9 mouse cellular contexts compared by ENCODE assay signal in the genomic region with DNA sequence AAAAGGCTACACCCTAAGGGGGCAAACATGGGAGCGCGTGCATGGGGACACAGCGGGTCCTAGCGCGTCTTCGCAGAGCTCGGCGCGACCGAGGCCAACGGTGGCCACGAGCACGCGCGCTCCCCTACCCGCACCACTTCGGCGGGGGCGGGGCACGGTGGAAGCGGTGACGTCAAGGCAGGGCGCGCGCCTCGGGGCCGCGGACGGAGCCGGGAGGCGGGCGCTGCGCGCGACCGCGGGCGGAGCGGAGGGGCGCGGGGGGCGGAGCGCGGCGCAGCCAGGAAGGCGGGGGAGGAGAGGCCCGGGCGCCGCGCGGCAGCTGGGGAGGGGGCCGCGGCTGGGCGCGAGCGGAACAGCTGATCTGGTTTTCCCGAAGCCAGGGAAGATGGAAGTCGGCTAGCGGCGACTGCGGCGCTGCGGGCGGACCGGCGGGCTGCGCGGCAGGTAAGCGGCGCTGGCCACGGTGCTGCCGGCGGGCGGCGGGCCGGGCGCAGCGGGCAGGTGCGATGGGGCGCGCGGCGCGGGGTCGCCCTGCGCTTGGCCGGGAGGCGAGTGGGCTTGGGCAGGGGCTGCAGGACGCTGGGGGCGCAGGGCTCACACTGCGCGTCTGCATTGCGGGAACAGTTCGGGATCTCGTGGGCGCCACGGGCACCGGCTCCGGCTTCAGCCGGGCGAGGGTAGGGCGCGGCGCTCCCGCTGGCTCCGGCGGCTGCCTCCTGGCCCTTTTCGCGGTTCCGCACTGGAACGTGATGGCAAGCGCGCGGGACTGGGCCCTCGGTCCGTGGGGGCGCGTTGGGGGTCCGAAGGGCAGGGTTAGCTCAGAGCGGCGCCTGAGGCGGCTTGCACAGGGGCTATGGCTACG. TPM values are rescaled to one million over a fixed set of nuclear protein-coding genes. Genes with fewer than 3 reads are reported as not detected.
DNase-seq lines count a peak whose midpoint lies in the region; ATAC-seq and TF ChIP-seq lines count a peak whose summit lies in the region.
"Had no signal": no experiment of that assay in that cellular context is flagged by ENCODE, and none has a peak within 500 bp of the region (broad histone marks: within the 10 kb centered on the region; RNA-seq: fewer than 3 reads in every experiment).

A gene (plus strand): TSS at position 268 of the 862 bp plus-strand sequence.

- H3K4me2 ChIP-seq in hindbrain, embryonic 15.5 days = peak within 1 kb of the TSS; percentile 67
- H3K4me2 ChIP-seq in stomach, embryonic 14.5 days (replicated peaks; ENCODE audit: low read depth, low read length) = peak within 1 kb of the TSS; percentile 95

- no peak for TF ChIP-seq CTCF in left cerebral cortex, adult 2 months (IDR thresholded peaks at IDR 0.05)

- WGBS in hindbrain, embryonic 15.5 days = under 1% methylated on average over 116 of the region's 123 CpGs
- under 1% methylated on average over 103 of the region's 123 CpGs for WGBS in midbrain, embryonic 10.5 days
- WGBS in stomach, embryonic 14.5 days = under 1% methylated on average over 99 of the region's 123 CpGs

- no peak for ATAC-seq in erythroblast, adult 5-6 weeks (replicated peaks; ENCODE audit: low FRiP score, poor library complexity, severe bottlenecking)
- peak; percentile 94 for ATAC-seq in hindbrain, embryonic 15.5 days (ENCODE audit: low FRiP score, low read depth)
- ATAC-seq in stomach, embryonic 14.5 days (ENCODE audit: insufficient number of reproducible peaks, insufficient read depth, low FRiP score, low read depth) = peak; percentile 90

- no peaks in the 10 kb centered on the region for H3K9me3 ChIP-seq in erythroblast, embryonic 14.5 days (ENCODE audit: control insufficient read depth, low read length)
- H3K9me3 ChIP-seq in hindbrain, embryonic 15.5 days = no peaks in the 10 kb centered on the region
- no peaks in the 10 kb centered on the region for H3K9me3 ChIP-seq in midbrain, embryonic 10.5 days (replicated peaks)
- H3K9me3 ChIP-seq in stomach, embryonic 14.5 days (ENCODE audit: control insufficient read depth, low read depth, low read length) = no peaks in the 10 kb centered on the region

- peak; percentile 92 for DNase-seq in cerebellum, adult 9-11 months
- peak; percentile 58 to 94 for DNase-seq in frontal cortex, adult 2 months (ENCODE audit: extremely low spot score in 1 of 2, low spot score in 1 of 2)
- peak; percentile 93 to 97 for DNase-seq in left cerebral cortex, adult 2 months (ENCODE audit: extremely low spot score in 1 of 2, low spot score in 2 of 2)
- DNase-seq in midbrain, embryonic 10.5 days (ENCODE audit: low spot score) = peak; percentile 81

- peak within 1 kb of the TSS; percentile 80 for H3K9ac ChIP-seq in hindbrain, embryonic 15.5 days
- no peak within 1 kb of the TSS; the same call in 1 of the 2 replicates for H3K9ac ChIP-seq in stomach, embryonic 14.5 days (replicated peaks; ENCODE audit: low read depth, low read length)

- no peaks in the 10 kb centered on the region for H3K36me3 ChIP-seq in erythroblast, embryonic 14.5 days (ENCODE audit: control insufficient read depth)
- no peaks in the 10 kb centered on the region for H3K36me3 ChIP-seq in hindbrain, embryonic 15.5 days
- H3K36me3 ChIP-seq in midbrain, embryonic 10.5 days = no peaks in the 10 kb centered on the region
- H3K36me3 ChIP-seq in stomach, embryonic 14.5 days (ENCODE audit: control insufficient read depth, insufficient read depth, low read length) = no peaks in the 10 kb centered on the region

- peak within 1 kb of the TSS; percentile 14 for H3K4me3 ChIP-seq in erythroblast, embryonic 14.5 days (replicated peaks)
- H3K4me3 ChIP-seq in hindbrain, embryonic 15.5 days = peak within 1 kb of the TSS; percentile 73
- H3K4me3 ChIP-seq in left cerebral cortex, adult 2 months = peak within 1 kb of the TSS; percentile 87
- H3K4me3 ChIP-seq in midbrain, embryonic 10.5 days = peak within 1 kb of the TSS; percentile 82
- H3K4me3 ChIP-seq in stomach, embryonic 14.5 days (ENCODE audit: low read depth, low read length) = peak within 1 kb of the TSS; percentile 47

- intact Hi-C loops in left cerebral cortex, adult 2 months (cut with DNase I) = loop anchor here (1.0 to 5.0 kb wide), 5 partner anchors 68 to 232 kb away; a partner anchor contains a TSS

- H3K4me1 ChIP-seq in erythroblast, embryonic 14.5 days (ENCODE audit: control insufficient read depth) = no peaks in the 10 kb centered on the region
- H3K4me1 ChIP-seq in hindbrain, embryonic 15.5 days (replicated peaks) = peaks cover 12% of the 10 kb centered on the region
- H3K4me1 ChIP-seq in midbrain, embryonic 10.5 days = peaks cover 8% of the 10 kb centered on the region
- no peaks in the 10 kb centered on the region for H3K4me1 ChIP-seq in stomach, embryonic 14.5 days (ENCODE audit: control insufficient read depth, insufficient read depth, low read length)

- peaks cover 23% of the 10 kb centered on the region for H3K27me3 ChIP-seq in erythroblast, embryonic 14.5 days (ENCODE audit: control insufficient read depth)
- H3K27me3 ChIP-seq in hindbrain, embryonic 15.5 days = no peaks in the 10 kb centered on the region
- peaks cover 27% of the 10 kb centered on the region for H3K27me3 ChIP-seq in midbrain, embryonic 10.5 days (ENCODE audit: low read depth, poor library complexity, severe bottlenecking)
- 0 out of 2 replicates have a peak, but pooled peaks cover 8% of the 10 kb centered on the region for H3K27me3 ChIP-seq in stomach, embryonic 14.5 days (ENCODE audit: control insufficient read depth, insufficient read depth, low read length)

- peak within 1 kb of the TSS; percentile 91 for H3K27ac ChIP-seq in hindbrain, embryonic 15.5 days (replicated peaks)
- peak within 1 kb of the TSS; percentile 95 for H3K27ac ChIP-seq in left cerebral cortex, adult 2 months
- H3K27ac ChIP-seq in midbrain, embryonic 10.5 days (replicated peaks) = peak within 1 kb of the TSS; percentile 85
- no peak within 1 kb of the TSS for H3K27ac ChIP-seq in stomach, embryonic 14.5 days (ENCODE audit: low read length)

RNA-seq across cellular contexts. Expression of the gene that starts here (rescaled TPM):
- 0.06 TPM in 1 of 2 replicates, not detected in the other for polyA plus RNA-seq in erythroblast, embryonic 14.5 days (2012)
- not detected in 2 replicates for total RNA-seq in erythroblast, adult 5-6 weeks (2015; ENCODE audit: low replicate concordance)
- not detected in 2 replicates for total RNA-seq in erythroblast, adult 5-6 weeks (2017; ENCODE audit: low replicate concordance)
- 60.6 and 65.9 TPM in 2 replicates for polyA plus RNA-seq in frontal cortex, adult 2 months (2012; rRNA removed)
- 4.0 and 6.0 TPM in 2 replicates for polyA plus RNA-seq in hindbrain, embryonic 15.5 days (2015; fragmentation: Nextera tagmentation; extraction: Ambion mirVana)
- total RNA-seq in left cerebral cortex, adult 2 months (2021) = 10 to 100 TPM; 81.9 to 86.2 TPM
- 1.1 and 1.8 TPM in 2 replicates for polyA plus RNA-seq in midbrain, embryonic 10.5 days (2016; fragmentation: Nextera tagmentation; extraction: Ambion mirVana)
- 0.41 and 0.48 TPM in 2 replicates for polyA plus RNA-seq in stomach, embryonic 14.5 days (2014; fragmentation: Nextera tagmentation; extraction: Ambion mirVana)
- total RNA-seq: hematopoietic stem cell, adult 5-6 weeks had no signal

Comparison
In these comparisons a context has a peak if more than half of its experiments do, and no peak if none do; other contexts are left out.
1. RNA of the gene that starts here (total RNA-seq): 81.9 to 86.2 TPM in left cerebral cortex, adult 2 months; not detected in erythroblast, adult 5-6 weeks; every median in the first group is over 10 times any median in the second.
2. Peak in ATAC-seq, H3K4me3 ChIP-seq and H3K4me2 ChIP-seq in stomach, embryonic 14.5 days; RNA of the gene not detected or under 1 TPM.
3. H3K4me3 ChIP-seq: peak in every context shown above with its lines; median percentile 87 in left cerebral cortex, adult 2 months; 82 in midbrain, embryonic 10.5 days; 73 in hindbrain, embryonic 15.5 days; 47 in stomach, embryonic 14.5 days; 14 in erythroblast, embryonic 14.5 days.
4. Peak in every context shown above with its lines, with median percentiles within 50 percentile points of each other: DNase-seq.